Mouse (Mus musculus) erythroblast, embryonic 14.5 days (primary cell): ENCODE measurements at regions not wholly inside any gene's neighbourhood (a gene's known extent, or its start where the extent isn't known, plus 50 kb on each side); places are given as distances from the start of the nearest gene placed in this dataset.

ENCODE experiments used
- GATA1 ChIP-seq: IDR thresholded peaks from 2 replicates; pipeline ENCODE4 v1.6.1; 2012; ENCODE audit warnings: low read length, inconsistent platforms, mixed read lengths
- TAL1 ChIP-seq: IDR thresholded peaks from 3 replicates; pipeline ENCODE4 v1.6.1; 2012; ENCODE audit warnings: low read length, inconsistent platforms, mixed read lengths

- TF ChIP-seq TAL1 (no peak), GATA1 (no peak)
Measured at GRCm38 (mm10) chr16:93180213-93180612, 354.3 kb upstream of the Runx1 start.
